8 mouse cellular contexts compared by ENCODE assay signal in genomic region chr11:119081839-119082637, GRCm38 (mm10). TPM values are rescaled to one million over a fixed set of nuclear protein-coding genes. Genes with fewer than 3 reads are reported as not detected.
DNase-seq lines count a peak whose midpoint lies in the region; ATAC-seq lines count a peak whose summit lies in the region.

No protein-coding gene starts in this region.

- H3K9ac ChIP-seq in liver, embryonic 11.5 days (ENCODE audit: low read depth, low read length) = no peak overlapping the region

- H3K4me1 ChIP-seq in liver, embryonic 11.5 days (replicated peaks; ENCODE audit: control insufficient read depth, insufficient read depth, low read length) = peaks cover 45% of the 10 kb centered on the region
- H3K4me1 ChIP-seq in embryonic facial prominence, embryonic 10.5 days = peaks cover 79% of the 10 kb centered on the region

- H3K36me3 ChIP-seq in liver, embryonic 11.5 days (ENCODE audit: control insufficient read depth, insufficient read depth, low read length) = peaks cover 13% of the 10 kb centered on the region; the same call in 1 of the 2 replicates
- peaks cover 17% of the 10 kb centered on the region; the same call in 1 of the 2 replicates for H3K36me3 ChIP-seq in embryonic facial prominence, embryonic 10.5 days (replicated peaks)

- WGBS in liver, embryonic 11.5 days = 24% methylated on average over 21 of the region's 21 CpGs
- 5% methylated on average over 21 of the region's 21 CpGs for WGBS in embryonic facial prominence, embryonic 10.5 days

- peaks cover 80% of the 10 kb centered on the region for H3K27me3 ChIP-seq in liver, embryonic 11.5 days (replicated peaks; ENCODE audit: control insufficient read depth, insufficient read depth, low read length)
- H3K27me3 ChIP-seq in embryonic facial prominence, embryonic 10.5 days (replicated peaks; ENCODE audit: low read depth, poor library complexity, severe bottlenecking) = peaks cover 88% of the 10 kb centered on the region

- H3K27ac ChIP-seq in liver, embryonic 11.5 days (ENCODE audit: low read depth, low read length) = no peak overlapping the region
- no peak overlapping the region for H3K27ac ChIP-seq in embryonic facial prominence, embryonic 10.5 days (replicated peaks)

- DNase-seq in liver, embryonic 11.5 days (ENCODE audit: low spot score) = peak; percentile 69
- no peak for DNase-seq in liver
- peak; percentile 72 for DNase-seq in adrenal gland, adult 2 months
- peak; percentile 74 for DNase-seq in embryonic facial prominence, embryonic 10.5 days (ENCODE audit: low spot score)
- peak; percentile 55 for DNase-seq in kidney, adult 18-20 months
- peak; percentile 63 to 68 for DNase-seq in lung, postnatal 4 days
- DNase-seq in testis, postnatal 10 days (ENCODE audit: low spot score) = peak; percentile 82

- no peaks in the 10 kb centered on the region for H3K9me3 ChIP-seq in liver, embryonic 11.5 days (ENCODE audit: control insufficient read depth, low read length)
- no peaks in the 10 kb centered on the region for H3K9me3 ChIP-seq in embryonic facial prominence, embryonic 10.5 days

- no peak overlapping the region for H3K4me3 ChIP-seq in liver, embryonic 11.5 days (ENCODE audit: low read depth, low read length)
- H3K4me3 ChIP-seq in embryonic facial prominence, embryonic 10.5 days = peak overlapping the region; percentile 79

- ATAC-seq in liver, embryonic 11.5 days (replicated peaks; ENCODE audit: low FRiP score) = no peak
- no peak for ATAC-seq in activated CD4-positive, CD25-positive, alpha-beta regulatory T cell, adult 4 months

- no peak overlapping the region for H3K4me2 ChIP-seq in liver, embryonic 11.5 days

RNA-seq across cellular contexts. Expression of gene Cbx4, which starts 4.0 kb away (rescaled TPM):
- 5.1 TPM in 2 replicates for polyA plus RNA-seq in liver, embryonic 11.5 days (2014; fragmentation: Nextera tagmentation; extraction: Ambion mirVana)
- total RNA-seq in adrenal gland, adult 2 months (2021) = 100 to 1,000 TPM; 144 to 197 TPM
- polyA plus RNA-seq in adrenal gland, adult 2 months (2012; rRNA removed) = 89.0 and 127 TPM in 2 replicates
- 4.7 and 5.2 TPM in 2 replicates for polyA plus RNA-seq in embryonic facial prominence, embryonic 10.5 days (2016; fragmentation: Nextera tagmentation; extraction: Ambion mirVana)
- polyA plus RNA-seq in activated CD4-positive, CD25-positive, alpha-beta regulatory T cell, adult 4 months (2017; shearing (Covaris generic)) = 1 to 10 TPM; 2.0 to 2.4 TPM

RNA-seq across cellular contexts. Expression of gene Cbx8, which starts 41.3 kb away (rescaled TPM):
- 6.5 and 7.1 TPM in 2 replicates for polyA plus RNA-seq in liver, embryonic 11.5 days (2014; fragmentation: Nextera tagmentation; extraction: Ambion mirVana)
- total RNA-seq in adrenal gland, adult 2 months (2021) = 10 to 100 TPM; 16.3 to 22.9 TPM
- 11.3 and 12.2 TPM in 2 replicates for polyA plus RNA-seq in adrenal gland, adult 2 months (2012; rRNA removed)
- polyA plus RNA-seq in embryonic facial prominence, embryonic 10.5 days (2016; fragmentation: Nextera tagmentation; extraction: Ambion mirVana) = 11.6 and 12.4 TPM in 2 replicates
- polyA plus RNA-seq in activated CD4-positive, CD25-positive, alpha-beta regulatory T cell, adult 4 months (2017; shearing (Covaris generic)) = 1 to 10 TPM; 5.3 to 7.5 TPM

RNA-seq across cellular contexts. Expression of gene Cbx2, which starts 59.3 kb away (rescaled TPM):
- 22.1 and 22.2 TPM in 2 replicates for polyA plus RNA-seq in liver, embryonic 11.5 days (2014; fragmentation: Nextera tagmentation; extraction: Ambion mirVana)
- total RNA-seq in adrenal gland, adult 2 months (2021) = 1 to 10 TPM; 5.1 to 5.3 TPM
- polyA plus RNA-seq in adrenal gland, adult 2 months (2012; rRNA removed) = 2.7 and 2.9 TPM in 2 replicates
- 150 and 152 TPM in 2 replicates for polyA plus RNA-seq in embryonic facial prominence, embryonic 10.5 days (2016; fragmentation: Nextera tagmentation; extraction: Ambion mirVana)
- polyA plus RNA-seq in activated CD4-positive, CD25-positive, alpha-beta regulatory T cell, adult 4 months (2017; shearing (Covaris generic)) = 1 to 10 TPM; 1.1 to 1.4 TPM

Comparison
In these comparisons a context has a peak if more than half of its experiments do, and no peak if none do; other contexts are left out.
1. RNA of gene Cbx4, which starts 4.0 kb away (polyA plus RNA-seq): 89.0 to 127 TPM in adrenal gland, adult 2 months; 5.1 TPM in liver, embryonic 11.5 days, 4.7 to 5.2 TPM in embryonic facial prominence, embryonic 10.5 days and 2.0 to 2.4 TPM in activated CD4-positive, CD25-positive, alpha-beta regulatory T cell, adult 4 months; every median in the first group is over 10 times any median in the second.